Mouse (Mus musculus) embryonic facial prominence, embryonic 11.5 days (tissue): Measurements from ENCODE around the gene Map4k3. TPM values are rescaled to one million over a fixed set of nuclear protein-coding genes. Genes with fewer than 3 reads are reported as not detected.
A peak's percentile ranks its signal among the peaks of the same experiment; 100 is the strongest.

ENCODE experiments used
- ATAC-seq: fragments of 200-750 bp; cut with Nextera tagmentation; replicated peaks from 2 replicates; pipeline ENCODE4 v1.8.0; 2017; ENCODE audit warnings: low read depth; ENCODE audit not compliant: insufficient number of reproducible peaks, low FRiP score, low TSS enrichment
- DNase-seq: peaks from one replicate; pipeline ENCODE4 v3.0.0-alpha.2; 2015; ENCODE audit warnings: low spot score
- H3K27ac ChIP-seq: fragments of 300-500 bp; sonication (generic); replicated peaks from 2 replicates; pipeline ENCODE4 v1.5.1; 2014; ENCODE audit warnings: mild to moderate bottlenecking, low read depth, low read length, control low read depth
- H3K27me3 ChIP-seq: fragments of 300-500 bp; sonication (generic); 2 replicates; pipeline ENCODE4 v1.6.1; 2014; ENCODE audit warnings: mild to moderate bottlenecking, low read length, moderate library complexity, mixed read lengths; ENCODE audit not compliant: control insufficient read depth, insufficient read depth
- H3K36me3 ChIP-seq: fragments of 300-500 bp; sonication (generic); replicated peaks from 2 replicates; pipeline ENCODE4 v1.6.1; 2014; ENCODE audit warnings: low read depth, mild to moderate bottlenecking, low read length, moderate library complexity, mixed read lengths; ENCODE audit not compliant: control insufficient read depth, insufficient read depth
- H3K4me1 ChIP-seq: fragments of 300-500 bp; sonication (generic); 2 replicates; pipeline ENCODE4 v1.6.1; 2014; ENCODE audit warnings: low read length, mixed read lengths; ENCODE audit not compliant: control insufficient read depth, insufficient read depth
- H3K4me2 ChIP-seq: fragments of 300-500 bp; sonication (generic); 2 replicates; pipeline ENCODE4 v1.6.1; 2014; ENCODE audit warnings: low read depth, mild to moderate bottlenecking, control low read depth, low read length, moderate library complexity
- H3K4me3 ChIP-seq: fragments of 300-500 bp; sonication (generic); 2 replicates; pipeline ENCODE4 v1.5.1; 2014; ENCODE audit warnings: low read depth, low read length, control low read depth
- H3K9ac ChIP-seq: fragments of 300-500 bp; sonication (generic); replicated peaks from 2 replicates; pipeline ENCODE4 v1.6.1; 2014; ENCODE audit warnings: mild to moderate bottlenecking, control low read depth, low read length
- H3K9me3 ChIP-seq: fragments of 300-500 bp; sonication (generic); replicated peaks from 2 replicates; pipeline ENCODE4 v1.6.1; 2016; ENCODE audit warnings: mild to moderate bottlenecking, low read length, inconsistent platforms, mixed read lengths; ENCODE audit not compliant: control insufficient read depth
- WGBS: fragments of 180-500 bp; shearing (Covaris S2); extraction: QIAGEN DNeasy Blood & Tissue Kit; methylation state at CpG from one replicate; pipeline ENCODE4 v1.1.7; 2014; 5-methylcytosine and 5-hydroxymethylcytosine counted together
- polyA plus RNA-seq: library from polyadenylated mRNA; unstranded; fragments of >200 nt; fragmentation: Nextera tagmentation; extraction: Ambion mirVana; gene quantifications from 2 replicates; pipeline ENCODE4 v1.2.1, GENCODE M21; 2014

The Map4k3 gene
- polyA plus RNA-seq, 1 experiment from 2014 or later: 30.6 TPM

- WGBS: 96% methylated on average over 4 of the region's 4 CpGs
- Histone ChIP-seq H3K36me3 (peaks cover 2% of the 10 kb centered on the region), H3K9ac (no peak overlapping the region)
Measured at GRCm38 (mm10) chr17:80632354-80632753, 95.9 kb downstream of the Map4k3 start.

GRCm38 (mm10) chr17:80631028-80631427 lies 97.3 kb downstream of the Map4k3 start:
- 95% methylated on average over 3 of the region's 3 CpGs for WGBS

More at GRCm38 (mm10) chr17:80632354-80632753, 95.9 kb downstream of the Map4k3 start:
- Histone ChIP-seq H3K4me3 (no peak overlapping the region), H3K9me3 (no peaks in the 10 kb centered on the region), H3K4me1 (no peaks in the 10 kb centered on the region), H3K27me3 (no peaks in the 10 kb centered on the region), H3K4me2 (no peak overlapping the region), H3K27ac (no peak overlapping the region)
- DNase-seq: no peak
- ATAC-seq: no peak

GRCm38 (mm10) chr17:80624979-80625378 lies 103.3 kb downstream of the Map4k3 start:
- H3K4me2 ChIP-seq: no peak overlapping the region
- no peak overlapping the region for H3K4me3 ChIP-seq
- no peaks in the 10 kb centered on the region for H3K27me3 ChIP-seq
- no peaks in the 10 kb centered on the region for H3K9me3 ChIP-seq
- H3K4me1 ChIP-seq: no peaks in the 10 kb centered on the region
- no peaks in the 10 kb centered on the region for H3K36me3 ChIP-seq
- ATAC-seq (no peak), DNase-seq (no peak)
- no peak overlapping the region for H3K27ac ChIP-seq
- H3K9ac ChIP-seq: no peak overlapping the region

More at GRCm38 (mm10) chr17:80631028-80631427, 97.3 kb downstream of the Map4k3 start:
- H3K9me3 ChIP-seq: no peaks in the 10 kb centered on the region
- no peak overlapping the region for H3K4me3 ChIP-seq
- no peak for DNase-seq
- no peak overlapping the region for H3K27ac ChIP-seq
- no peaks in the 10 kb centered on the region for H3K27me3 ChIP-seq
- no peak overlapping the region for H3K4me2 ChIP-seq
- no peak overlapping the region for H3K9ac ChIP-seq
- no peak for ATAC-seq
- peaks cover 2% of the 10 kb centered on the region for H3K36me3 ChIP-seq
- H3K4me1 ChIP-seq: no peaks in the 10 kb centered on the region

- ATAC-seq: no peak
- Histone ChIP-seq H3K4me3 (no peak overlapping the region), H3K4me2 (no peak overlapping the region), H3K27ac (no peak overlapping the region), H3K4me1 (no peaks in the 10 kb centered on the region), H3K36me3 (no peaks in the 10 kb centered on the region), H3K9ac (no peak overlapping the region), H3K9me3 (no peaks in the 10 kb centered on the region), H3K27me3 (no peaks in the 10 kb centered on the region)
- DNase-seq: no peak
- 85% methylated on average over 4 of the region's 4 CpGs for WGBS
Measured at GRCm38 (mm10) chr17:80621691-80622090, 106.6 kb downstream of the Map4k3 start.

DNA sequence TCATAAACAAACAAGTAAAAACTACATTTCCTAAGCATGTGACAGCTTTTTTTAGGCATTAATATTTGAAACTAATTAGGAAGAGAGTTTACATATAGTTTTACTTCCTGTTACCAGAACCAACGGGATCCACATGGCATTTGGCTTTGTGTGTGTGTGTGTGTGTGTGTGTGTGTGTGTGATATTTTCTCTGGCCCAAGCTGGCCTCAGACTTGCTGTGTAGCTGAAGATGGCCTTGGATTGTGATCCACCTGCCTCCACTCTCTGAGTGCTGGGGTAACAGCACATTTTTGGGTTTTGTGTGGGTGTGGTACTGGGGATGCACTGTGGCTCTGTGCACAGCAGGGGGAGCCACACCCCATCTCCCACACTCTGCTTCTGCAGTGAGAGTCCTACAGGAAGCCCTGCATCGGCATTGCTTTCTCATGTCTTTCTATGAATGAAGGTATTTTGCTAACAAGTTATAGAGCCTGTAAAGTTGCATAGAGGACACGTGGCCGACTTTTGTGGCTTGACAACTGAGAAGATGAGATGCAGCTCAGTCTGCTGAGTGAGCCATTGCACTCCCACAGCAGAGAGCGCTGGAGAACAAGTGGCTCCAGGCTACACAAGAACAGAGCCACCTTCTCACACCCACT lies 107.4 kb downstream of the Map4k3 start:
- peak; percentile 70 for DNase-seq
- WGBS: 63% methylated on average over 5 of the region's 5 CpGs
- Histone ChIP-seq H3K4me2 (no peak overlapping the region), H3K9ac (no peak overlapping the region), H3K9me3 (no peaks in the 10 kb centered on the region), H3K4me1 (no peaks in the 10 kb centered on the region), H3K27me3 (no peaks in the 10 kb centered on the region), H3K4me3 (no peak overlapping the region), H3K36me3 (no peaks in the 10 kb centered on the region), H3K27ac (no peak overlapping the region)
- ATAC-seq: 0 out of 2 replicates have a peak, but pooled peaks have one; percentile 56

DNA sequence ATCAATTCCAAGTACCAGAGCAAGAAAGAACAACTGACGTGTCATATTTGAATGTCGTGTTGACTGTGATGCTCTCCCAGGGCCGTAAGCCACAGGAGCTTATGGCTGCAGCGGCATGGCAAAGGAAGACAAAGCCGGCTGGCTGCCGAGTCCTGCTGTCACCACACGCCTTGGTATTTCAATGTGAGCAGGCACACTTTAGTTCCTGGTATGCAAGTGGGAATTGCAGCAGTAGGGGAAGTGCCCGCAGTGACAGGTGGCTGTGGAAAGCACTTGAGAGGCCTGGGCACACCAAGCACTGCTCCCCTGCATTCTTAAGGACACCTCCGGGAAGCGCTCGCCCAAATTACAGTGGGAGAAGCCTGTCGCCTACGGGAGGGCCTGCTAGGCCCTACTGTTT lies 108.7 kb downstream of the Map4k3 start:
- Histone ChIP-seq H3K27ac (no peak overlapping the region), H3K4me2 (no peak overlapping the region), H3K27me3 (no peaks in the 10 kb centered on the region), H3K4me3 (no peak overlapping the region), H3K9me3 (no peaks in the 10 kb centered on the region), H3K4me1 (no peaks in the 10 kb centered on the region), H3K36me3 (no peaks in the 10 kb centered on the region; the same call in 1 of the 2 replicates), H3K9ac (no peak overlapping the region)
- WGBS: 89% methylated on average over 13 of the region's 13 CpGs
- no peak for DNase-seq
- ATAC-seq: no peak

GRCm38 (mm10) chr17:80618890-80619289 lies 109.4 kb downstream of the Map4k3 start:
- no peak overlapping the region for H3K27ac ChIP-seq
- H3K4me3 ChIP-seq: no peak overlapping the region
- H3K27me3 ChIP-seq: no peaks in the 10 kb centered on the region
- no peak for ATAC-seq
- 84% methylated on average over 5 of the region's 5 CpGs for WGBS
- H3K4me2 ChIP-seq: no peak overlapping the region
- H3K4me1 ChIP-seq: no peaks in the 10 kb centered on the region
- H3K9me3 ChIP-seq: no peaks in the 10 kb centered on the region
- no peaks in the 10 kb centered on the region; the same call in none of the 2 replicates for H3K36me3 ChIP-seq
- H3K9ac ChIP-seq: no peak overlapping the region
- no peak for DNase-seq

- DNase-seq (no peak), ATAC-seq (no peak)
- Histone ChIP-seq H3K9me3 (no peaks in the 10 kb centered on the region; the same call in 1 of the 2 replicates), H3K9ac (no peak overlapping the region), H3K36me3 (peaks cover 19% of the 10 kb centered on the region), H3K4me2 (no peak overlapping the region), H3K27ac (no peak overlapping the region), H3K4me1 (no peaks in the 10 kb centered on the region), H3K4me3 (no peak overlapping the region), H3K27me3 (no peaks in the 10 kb centered on the region)
- 88% methylated on average over 6 of the region's 6 CpGs for WGBS
Measured at GRCm38 (mm10) chr17:80603806-80604205, 124.5 kb downstream of the Map4k3 start.
